Mouse (Mus musculus) olfactory bulb, adult 2 months (tissue): ENCODE results near the gene Nxn. TPM values are rescaled to one million over a fixed set of nuclear protein-coding genes. Genes with fewer than 3 reads are reported as not detected.

Experiments used
- H3K27ac ChIP-seq: fragments of 200-500 bp; 2 replicates; pipeline ENCODE4 v1.5.1; 2012; ENCODE audit warnings: low read depth, low read length; ENCODE audit not compliant: insufficient read depth
- H3K4me1 ChIP-seq: fragments of 200-500 bp; 2 replicates; pipeline ENCODE4 v1.6.1; 2012; ENCODE audit warnings: low read length; ENCODE audit not compliant: control insufficient read depth, insufficient read depth
- H3K4me3 ChIP-seq: fragments of 200-500 bp; 2 replicates; pipeline ENCODE4 v1.5.1; 2012; ENCODE audit warnings: mild to moderate bottlenecking, low read depth, low read length, moderate library complexity; ENCODE audit not compliant: insufficient read depth
- CTCF ChIP-seq: fragments of 200-500 bp; IDR thresholded peaks from 2 replicates; pipeline ENCODE4 v1.5.1; 2012; ENCODE audit warnings: low read depth, mild to moderate bottlenecking, low read length, moderate library complexity; ENCODE audit not compliant: insufficient read depth
- POLR2A ChIP-seq: fragments of 200-500 bp; IDR thresholded peaks from 2 replicates; pipeline ENCODE4 v1.6.1; 2012; ENCODE audit warnings: mild to moderate bottlenecking, low read depth, low read length, moderate library complexity; ENCODE audit not compliant: insufficient read depth
- WGBS: fragments of 180-500 bp; shearing (Covaris S2); methylation state at CpG from one replicate; pipeline ENCODE4 v1.1.7; 2018; 5-methylcytosine and 5-hydroxymethylcytosine counted together
- polyA plus RNA-seq: library from polyadenylated mRNA; stranded (reverse); fragments of >200 nt; gene quantifications from 2 replicates; pipeline ENCODE4 v1.2.4, GENCODE M21; 2012; ENCODE audit warnings: low replicate concordance; ENCODE audit not compliant: missing spikeins, insufficient read depth, insufficient read length

Gene Nxn
- polyA plus RNA-seq, 1 experiment, result not detected

DNA sequence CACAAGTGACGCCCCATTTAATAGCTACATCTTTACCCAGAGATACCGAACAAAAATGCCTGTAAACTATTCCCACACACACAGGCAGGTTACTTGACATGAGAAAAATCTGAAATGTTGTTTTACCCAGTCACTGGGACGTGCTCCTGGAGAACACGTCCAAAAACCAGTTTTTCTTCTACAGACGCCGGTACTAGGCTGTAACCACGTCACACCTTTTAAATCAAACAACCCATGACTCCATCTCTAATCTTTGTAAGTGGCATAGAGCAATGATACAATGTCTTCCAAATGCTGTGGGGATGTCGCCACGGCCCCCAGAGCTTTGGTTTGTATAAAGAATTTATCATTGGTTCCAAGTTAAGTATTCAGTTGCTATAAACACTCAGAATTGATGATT is 61.7 kb downstream of the Nxn start:
- WGBS, result 93% methylated on average over 9 of the region's 9 CpGs
- Histone ChIP-seq H3K27ac (no peak overlapping the region), H3K4me1 (peaks cover 5% of the 10 kb centered on the region; the same call in 1 of the 2 replicates), H3K4me3 (no peak overlapping the region)
- TF ChIP-seq POLR2A (no peak), CTCF (no peak)

DNA sequence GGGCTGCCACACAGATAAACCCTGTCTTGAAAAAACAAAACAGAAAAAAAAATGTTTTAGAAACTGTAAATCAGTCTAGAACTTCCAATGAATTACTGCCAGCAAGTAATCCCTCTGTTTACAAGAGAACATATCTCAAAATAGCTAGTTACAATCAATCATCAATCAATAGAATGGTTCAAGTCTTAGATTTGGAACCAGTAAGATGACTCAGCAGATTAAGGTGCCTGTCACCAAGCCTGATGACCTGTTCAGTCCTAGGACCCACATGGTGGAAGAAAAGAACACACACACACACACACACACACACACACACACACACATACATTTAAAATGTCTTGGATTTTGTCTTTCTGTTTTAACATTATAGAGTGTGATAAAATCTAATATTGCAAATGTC is 62.7 kb downstream of the Nxn start:
- peaks cover 4% of the 10 kb centered on the region; the same call in 1 of the 2 replicates for H3K4me1 ChIP-seq
- no peak overlapping the region for H3K27ac ChIP-seq
- H3K4me3 ChIP-seq, result no peak overlapping the region
- TF ChIP-seq CTCF, result no peak
- TF ChIP-seq POLR2A, result no peak

DNA sequence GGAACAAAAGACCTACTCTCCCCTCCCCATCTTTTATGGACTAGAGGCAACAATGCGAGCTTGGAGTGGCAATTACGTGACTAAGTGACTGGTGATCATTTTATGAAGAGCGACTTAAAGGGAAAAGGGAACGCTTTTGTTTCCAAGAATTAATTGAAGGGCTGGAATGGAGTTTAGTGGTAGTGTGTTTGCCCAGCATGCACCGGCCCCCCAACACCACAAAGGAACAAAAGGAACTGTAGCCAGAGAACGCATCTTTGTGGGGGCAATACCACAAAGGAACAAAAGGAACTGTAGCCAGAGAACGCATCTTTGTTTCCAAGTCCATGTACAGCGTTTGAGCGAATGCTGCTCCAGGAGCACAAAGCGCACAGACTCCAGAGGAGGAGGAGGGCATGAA is 64.0 kb downstream of the Nxn start:
- H3K4me1 ChIP-seq, result peaks cover 3% of the 10 kb centered on the region; the same call in 1 of the 2 replicates
- no peak overlapping the region for H3K27ac ChIP-seq
- H3K4me3 ChIP-seq, result no peak overlapping the region
- TF ChIP-seq POLR2A (no peak), CTCF (no peak)
- WGBS, result 31% methylated on average over 10 of the region's 10 CpGs

DNA sequence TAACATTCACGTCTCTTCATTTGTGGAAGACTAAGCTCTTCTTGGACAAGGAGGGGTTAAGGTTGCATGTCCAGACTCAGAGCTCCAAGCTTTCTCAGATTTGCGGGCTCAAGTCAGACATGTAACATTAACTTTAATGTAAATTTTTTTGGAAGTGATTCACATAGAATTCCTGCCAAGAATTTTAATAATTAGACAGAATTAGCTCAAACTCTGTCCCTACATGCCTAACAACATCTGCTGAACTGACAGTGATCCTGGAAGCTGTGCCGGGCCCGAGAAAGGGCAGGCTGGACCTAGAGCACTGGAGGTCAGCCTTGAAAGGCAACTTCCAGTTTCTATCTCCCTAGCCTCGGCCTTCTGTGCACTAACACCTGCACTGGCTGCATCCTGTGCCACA is 66.7 kb downstream of the Nxn start:
- H3K4me1 ChIP-seq, result peaks cover 3% of the 10 kb centered on the region; the same call in 1 of the 2 replicates
- TF ChIP-seq CTCF, result no peak
- no peak for TF ChIP-seq POLR2A
- 70% methylated on average over 5 of the region's 5 CpGs for WGBS
- no peak overlapping the region for H3K4me3 ChIP-seq
- no peak overlapping the region for H3K27ac ChIP-seq

DNA sequence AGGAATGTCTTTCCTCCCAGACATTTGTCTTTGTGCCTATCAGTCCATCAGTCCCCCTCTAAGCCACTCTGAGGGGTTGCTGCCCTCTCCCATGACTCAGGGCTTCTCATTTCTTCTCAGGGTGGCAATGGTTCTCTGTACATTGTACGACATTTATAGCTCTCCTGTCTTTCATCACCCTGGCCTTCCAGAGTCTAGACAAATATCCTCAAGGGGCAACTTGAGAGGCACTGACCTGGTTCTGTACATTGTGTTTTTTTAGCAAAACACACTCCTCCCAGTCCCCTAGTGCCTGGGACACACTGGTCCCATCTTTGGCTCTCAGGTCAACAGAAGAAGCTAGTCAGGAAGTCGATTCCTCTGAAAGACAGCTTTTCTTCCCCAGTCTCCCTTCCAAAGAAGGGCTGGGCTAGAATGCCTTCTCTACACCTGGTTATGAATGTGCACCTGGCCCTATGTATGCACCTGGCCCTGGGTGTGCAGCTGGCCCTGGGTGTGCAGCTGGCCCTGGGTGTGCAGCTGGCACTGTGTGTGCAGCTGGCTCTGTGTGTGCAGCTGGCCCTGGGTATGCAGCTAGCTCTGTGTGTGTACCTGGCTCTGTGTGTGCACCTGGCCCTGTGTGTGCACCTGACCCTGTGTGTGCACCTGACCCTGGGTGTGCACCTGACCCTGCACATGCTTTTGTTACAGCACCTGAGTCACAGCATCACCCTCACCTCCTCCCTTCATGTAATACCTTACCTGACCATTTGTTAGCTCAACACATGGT is 70.2 kb downstream of the Nxn start:
- WGBS, result 92% methylated on average over 2 of the region's 2 CpGs
- H3K27ac ChIP-seq, result no peak overlapping the region
- TF ChIP-seq CTCF (no peak), POLR2A (no peak)
- 0 out of 2 replicates have a peak, but pooled peaks cover 2% of the 10 kb centered on the region for H3K4me1 ChIP-seq
- no peak overlapping the region for H3K4me3 ChIP-seq

DNA sequence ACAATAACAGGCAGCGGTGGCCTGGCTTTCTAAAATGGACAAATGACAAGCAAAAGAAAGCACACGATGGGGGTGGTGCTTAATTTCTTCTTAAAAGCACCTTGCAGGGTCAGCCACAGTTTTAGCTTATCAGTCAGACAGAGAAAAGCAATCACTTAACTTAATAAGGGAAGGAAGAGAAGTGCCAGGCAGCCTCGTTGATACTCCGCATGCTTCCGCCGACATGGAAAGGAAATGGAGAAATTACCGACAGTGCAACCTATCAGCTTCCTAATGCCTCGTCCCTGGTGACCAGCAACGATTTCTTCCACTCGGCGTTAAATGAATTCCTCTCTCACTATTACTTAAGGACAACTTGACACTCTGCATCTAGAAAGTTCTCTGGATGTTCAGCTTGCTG is 70.9 kb downstream of the Nxn start:
- WGBS, result 64% methylated on average over 11 of the region's 11 CpGs
- H3K4me3 ChIP-seq, result no peak overlapping the region
- peaks cover 4% of the 10 kb centered on the region; the same call in 1 of the 2 replicates for H3K4me1 ChIP-seq
- no peak overlapping the region for H3K27ac ChIP-seq
- TF ChIP-seq POLR2A (no peak), CTCF (no peak)

DNA sequence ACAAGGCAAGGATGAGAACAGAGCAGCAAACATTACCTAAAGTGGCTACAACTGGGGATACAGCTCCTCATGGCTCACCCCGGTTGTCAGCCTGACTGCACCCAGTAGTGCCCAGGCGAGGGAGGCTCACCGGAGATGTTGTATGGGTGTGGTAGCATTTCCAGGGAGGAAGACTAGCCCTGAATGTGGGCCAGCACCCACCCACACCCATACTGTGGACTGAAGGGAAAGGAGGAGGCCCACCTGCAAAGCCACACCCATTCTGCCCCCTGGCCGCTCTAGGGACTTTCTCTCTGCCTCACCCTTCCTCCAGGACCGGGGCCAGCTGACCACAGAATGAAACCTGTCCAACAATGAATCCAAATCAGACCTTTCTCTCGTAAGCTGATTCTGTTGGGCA is 72.3 kb downstream of the Nxn start:
- H3K4me1 ChIP-seq, result peaks cover 6% of the 10 kb centered on the region; the same call in 1 of the 2 replicates
- H3K4me3 ChIP-seq, result no peak overlapping the region
- H3K27ac ChIP-seq, result no peak overlapping the region
- WGBS, result 81% methylated on average over 6 of the region's 6 CpGs
- TF ChIP-seq CTCF (no peak), POLR2A (no peak)

DNA sequence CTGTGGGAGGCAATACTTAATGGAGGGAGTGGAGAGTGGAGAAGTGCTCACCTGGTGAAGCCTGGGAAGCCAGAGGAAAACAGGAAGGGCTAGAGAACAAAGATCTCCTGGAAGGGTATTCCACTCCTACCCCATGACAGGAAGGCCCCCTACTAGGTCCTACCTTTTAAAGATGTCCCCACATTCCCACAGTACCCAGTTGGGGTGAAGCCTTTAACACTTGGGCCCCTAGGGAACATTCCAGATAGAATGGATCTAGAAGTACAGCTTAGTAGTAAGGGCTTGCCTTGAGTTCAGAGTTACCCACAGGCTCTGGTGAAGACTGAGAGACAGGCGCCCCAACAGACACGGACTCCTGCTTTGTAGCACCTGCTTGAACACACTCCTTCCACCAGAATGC is 72.9 kb downstream of the Nxn start:
- Histone ChIP-seq H3K27ac (no peak overlapping the region), H3K4me3 (no peak overlapping the region), H3K4me1 (peaks cover 6% of the 10 kb centered on the region; the same call in 1 of the 2 replicates)
- no peak for TF ChIP-seq CTCF
- TF ChIP-seq POLR2A, result no peak
- WGBS, result 95% methylated on average over 2 of the region's 2 CpGs

DNA sequence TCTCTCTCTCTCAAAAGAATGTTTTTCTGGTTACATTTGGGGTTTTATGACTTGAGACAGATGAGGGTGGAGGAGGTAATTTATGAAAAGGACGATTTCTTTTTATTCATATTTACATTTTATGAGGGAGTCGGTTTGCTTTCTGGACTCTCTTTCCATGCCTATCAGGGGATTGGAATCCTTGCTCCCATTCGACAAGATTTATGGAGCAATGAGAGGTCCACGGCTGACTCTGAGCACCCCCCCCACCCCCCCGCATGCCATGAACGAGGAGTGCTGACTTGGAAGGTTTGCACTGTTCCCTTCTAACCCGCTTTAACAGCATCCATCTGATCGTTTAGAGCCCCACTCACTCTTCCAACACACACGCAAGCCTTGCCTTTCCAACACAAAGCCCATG is 74.1 kb downstream of the Nxn start:
- H3K4me1 ChIP-seq, result peaks cover 6% of the 10 kb centered on the region; the same call in 1 of the 2 replicates
- H3K27ac ChIP-seq, result no peak overlapping the region
- no peak for TF ChIP-seq POLR2A
- no peak for TF ChIP-seq CTCF
- no peak overlapping the region for H3K4me3 ChIP-seq
- WGBS, result 66% methylated on average over 9 of the region's 9 CpGs
